9 mouse cellular contexts compared by ENCODE assay signal in the genomic region with DNA sequence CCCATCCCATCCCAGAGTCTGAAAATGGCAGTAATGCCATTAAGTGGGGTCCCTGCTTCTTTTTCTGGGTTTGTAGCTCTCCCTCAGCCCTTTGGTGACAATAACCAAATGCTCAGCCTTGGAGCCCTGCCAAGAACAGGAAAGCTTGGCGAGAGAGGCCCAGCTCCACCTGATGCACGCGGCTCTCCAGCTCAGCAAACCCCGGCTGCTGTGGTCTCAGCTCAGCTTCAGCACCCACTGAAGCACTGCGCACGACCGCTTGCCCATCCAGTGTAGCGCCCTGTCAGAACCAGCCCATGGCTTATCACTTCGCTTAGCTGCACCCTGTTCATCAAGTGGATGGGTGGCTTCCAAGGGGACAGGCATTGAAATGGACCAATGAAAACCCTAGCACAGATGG. TPM values are rescaled to one million over a fixed set of nuclear protein-coding genes. Genes with fewer than 3 reads are reported as not detected.
A peak's percentile ranks its signal among the peaks of the same experiment; 100 is the strongest.
DNase-seq lines count a peak whose midpoint lies in the region; ATAC-seq and TF ChIP-seq lines count a peak whose summit lies in the region.
"Had no signal": no experiment of that assay in that cellular context is flagged by ENCODE, and none has a peak within 500 bp of the region (broad histone marks: within the 10 kb centered on the region; RNA-seq: fewer than 3 reads in every experiment).

No protein-coding gene starts in this region.

- no peak overlapping the region for H3K4me3 ChIP-seq in MEL (ENCODE audit: control insufficient read depth in 1 of 2, insufficient read depth in 1 of 2, low read depth in 2 of 2, low read length in 2 of 2)
- H3K4me3 ChIP-seq in midbrain, embryonic 16.5 days (ENCODE audit: low read depth, low read length) = no peak overlapping the region

- H3K79me2 ChIP-seq in MEL (ENCODE audit: control insufficient read depth, insufficient read depth, low read length, poor library complexity) = no peaks in the 10 kb centered on the region

- no peak overlapping the region for H3K9ac ChIP-seq in MEL (ENCODE audit: control insufficient read depth, low read depth, low read length, poor library complexity, severe bottlenecking)
- H3K9ac ChIP-seq in midbrain, embryonic 16.5 days (ENCODE audit: low read depth, low read length) = no peak overlapping the region

- H3K4me1 ChIP-seq in MEL (ENCODE audit: control insufficient read depth in 1 of 2, insufficient read depth in 2 of 2, low read length in 2 of 2) = no peaks in the 10 kb centered on the region
- H3K4me1 ChIP-seq in midbrain, embryonic 16.5 days (ENCODE audit: control insufficient read depth, insufficient read depth, low read length) = peaks cover 12% of the 10 kb centered on the region; the same call in 1 of the 2 replicates

- H3K27me3 ChIP-seq in MEL (ENCODE audit: control insufficient read depth in 1 of 2, insufficient read depth in 2 of 2, low read length in 2 of 2) = no peaks in the 10 kb centered on the region
- H3K27me3 ChIP-seq in midbrain, embryonic 16.5 days (ENCODE audit: control insufficient read depth, insufficient read depth, low read depth, low read length) = no peaks in the 10 kb centered on the region

- TF ChIP-seq POLR2A in MEL (IDR thresholded peaks at IDR 0.05; ENCODE audit: control insufficient read depth in 1 of 2, insufficient read depth in 1 of 2, low read depth in 1 of 2, low read length in 2 of 2, poor library complexity in 1 of 2) = no peak

- no peaks in the 10 kb centered on the region for H3K36me3 ChIP-seq in MEL (ENCODE audit: control insufficient read depth in 1 of 2, insufficient read depth in 2 of 2, low read length in 2 of 2)
- H3K36me3 ChIP-seq in midbrain, embryonic 16.5 days (ENCODE audit: control insufficient read depth, insufficient read depth, low read length) = no peaks in the 10 kb centered on the region

- TF ChIP-seq EP300 in MEL (IDR thresholded peaks at IDR 0.05; ENCODE audit: low read depth in 1 of 2, low read length in 2 of 2) = no peak

- peak; percentile 46 for ATAC-seq in midbrain, embryonic 16.5 days
- ATAC-seq in inflammation-experienced regulatory T-cells, adult 6 months = no peak
- no peak for ATAC-seq in frontal cortex, adult (ENCODE audit: low TSS enrichment)

- 52% methylated on average over 9 of the region's 9 CpGs for WGBS in midbrain, embryonic 16.5 days

- no peak for TF ChIP-seq RAD21 in MEL (IDR thresholded peaks at IDR 0.05; ENCODE audit: low read depth, low read length)

- H3K4me2 ChIP-seq in midbrain, embryonic 16.5 days (ENCODE audit: low read length) = no peak overlapping the region

- DNase-seq in kidney, adult 18-20 months = peak; percentile 8
- no peak for DNase-seq in kidney, adult 8-10 months
- peak; percentile 15 for DNase-seq in MEL (ENCODE audit: low read depth, low spot score)
- DNase-seq in cerebellum, postnatal 10 days = peak; percentile 90 to 91
- DNase-seq in heart, postnatal 36 days = peak; percentile 29 to 30

- intact Hi-C loops in heart, postnatal 36 days (cut with DNase I) = no loop called here

- no peak overlapping the region for H3K27ac ChIP-seq in MEL (ENCODE audit: control insufficient read depth, low read depth, low read length)
- H3K27ac ChIP-seq in midbrain, embryonic 16.5 days (ENCODE audit: low read length) = peak overlapping the region; percentile 47; the same call in 1 of the 2 replicates

- TF ChIP-seq CTCF in MEL (IDR thresholded peaks at IDR 0.05 in 2 of 3, conservative IDR thresholded peaks at IDR 0.05 in 1 of 3; ENCODE audit: control insufficient read depth in 1 of 3, insufficient read depth in 1 of 3, low read depth in 2 of 3, low read length in 3 of 3, poor library complexity in 1 of 3, severe bottlenecking in 1 of 3) = no peak

- H3K9me3 ChIP-seq in MEL (replicated peaks; ENCODE audit: insufficient read depth, low read length) = no peaks in the 10 kb centered on the region
- H3K9me3 ChIP-seq in midbrain, embryonic 16.5 days (replicated peaks; ENCODE audit: control insufficient read depth, low read length, poor library complexity, severe bottlenecking) = no peaks in the 10 kb centered on the region

TF ChIP-seq in MEL, 35 proteins besides CTCF, POLR2A, EP300 and RAD21:
- TF ChIP-seq GATA1 (IDR thresholded peaks at IDR 0.05; ENCODE audit: low read depth, low read length) = no peak
- no peak for TF ChIP-seq SMC3 (IDR thresholded peaks at IDR 0.05; ENCODE audit: low read depth, low read length)
- no peak for TF ChIP-seq CHD2 (IDR thresholded peaks at IDR 0.05; ENCODE audit: low read length)
- no peak for TF ChIP-seq MEF2A (IDR thresholded peaks at IDR 0.05; ENCODE audit: extremely low read depth, insufficient replicate concordance, low read depth, low read length, poor library complexity, severe bottlenecking)
- TF ChIP-seq MAX (IDR thresholded peaks at IDR 0.05; ENCODE audit: low read length) = no peak
- no peak for TF ChIP-seq USF1 (IDR thresholded peaks at IDR 0.05; ENCODE audit: low read depth, low read length)
- TF ChIP-seq ETS1 (IDR thresholded peaks at IDR 0.05; ENCODE audit: low read depth, low read length) = no peak
- TF ChIP-seq JUND (IDR thresholded peaks at IDR 0.05; ENCODE audit: low read depth, low read length) = no peak
- no peak for TF ChIP-seq TBP (IDR thresholded peaks at IDR 0.05; ENCODE audit: low read depth, low read length)
- TF ChIP-seq KAT2A (conservative IDR thresholded peaks at IDR 0.05; ENCODE audit: low read depth, low read length) = no peak
- TF ChIP-seq RCOR1 (IDR thresholded peaks at IDR 0.05; ENCODE audit: low read depth, low read length) = no peak
- TF ChIP-seq ZKSCAN1 (IDR thresholded peaks at IDR 0.05; ENCODE audit: low read depth, low read length) = no peak
- no peak for TF ChIP-seq MXI1 (IDR thresholded peaks at IDR 0.05; ENCODE audit: low read depth, low read length)
- TF ChIP-seq MYC (IDR thresholded peaks at IDR 0.05; ENCODE audit: low read depth, low read length) = no peak
- TF ChIP-seq ZNF384 (IDR thresholded peaks at IDR 0.05; ENCODE audit: low read depth, low read length) = no peak
- TF ChIP-seq ELF1 (IDR thresholded peaks at IDR 0.05; ENCODE audit: low read depth, low read length) = no peak
- TF ChIP-seq MAFK (IDR thresholded peaks at IDR 0.05; ENCODE audit: borderline replicate concordance, low read depth, low read length) = no peak
- TF ChIP-seq GABPA (IDR thresholded peaks at IDR 0.05; ENCODE audit: low read depth, low read length) = no peak
- TF ChIP-seq NELFE (IDR thresholded peaks at IDR 0.05; ENCODE audit: low read depth, low read length) = no peak
- no peak for TF ChIP-seq TAL1 (IDR thresholded peaks at IDR 0.05; ENCODE audit: low read length)

RNA-seq across cellular contexts. Expression of gene Lmf1, which starts 31.3 kb away (rescaled TPM):
- 14.0 and 16.0 TPM in 2 replicates for total RNA-seq in MEL (2012; rRNA removed)
- 10 to 100 TPM in 1 of 2 experiments, not detected in 1; 30.5 TPM for polyA plus RNA-seq in MEL (2012; ENCODE audit: insufficient read depth in 1 of 2, insufficient read length in 2 of 2, low read depth in 1 of 2, low replicate concordance in 2 of 2, missing spikeins in 1 of 2)
- 10 to 100 TPM; 27.4 to 33.8 TPM for total RNA-seq in heart, postnatal 36 days (2021)
- 20.4 and 20.6 TPM in 2 replicates for polyA plus RNA-seq in midbrain, embryonic 16.5 days (2015; fragmentation: Nextera tagmentation; extraction: Ambion mirVana)
- polyA plus RNA-seq in inflammation-experienced regulatory T-cells, adult 6 months (2017; shearing (Covaris generic)) = 10 to 100 TPM; 11.3 to 19.4 (median 16.5) TPM

RNA-seq across cellular contexts. Expression of gene Sox8, which starts 39.7 kb away (rescaled TPM):
- not detected in 2 replicates for total RNA-seq in MEL (2012; rRNA removed)
- not detected for polyA plus RNA-seq in MEL (2012; ENCODE audit: insufficient read depth in 1 of 2, insufficient read length in 2 of 2, low read depth in 1 of 2, low replicate concordance in 2 of 2, missing spikeins in 1 of 2)
- under 1 TPM; 0.33 to 0.49 TPM for total RNA-seq in heart, postnatal 36 days (2021)
- 10.1 and 16.2 TPM in 2 replicates for polyA plus RNA-seq in midbrain, embryonic 16.5 days (2015; fragmentation: Nextera tagmentation; extraction: Ambion mirVana)
- polyA plus RNA-seq in inflammation-experienced regulatory T-cells, adult 6 months (2017; shearing (Covaris generic)) = not detected
- total RNA-seq: liver, adult 2 months had no signal
- polyA plus RNA-seq: liver, adult 2 months had no signal

Comparison
In these comparisons a context has a peak if more than half of its experiments do, and no peak if none do; other contexts are left out.
1. DNase-seq: peak in kidney, adult 18-20 months (single experiment), MEL (single experiment), cerebellum, postnatal 10 days (2 of 2) and heart, postnatal 36 days (2 of 2); none in kidney, adult 8-10 months (0 of 2).
2. RNA of gene Sox8, which starts 39.7 kb away (polyA plus RNA-seq): 10.1 to 16.2 TPM in midbrain, embryonic 16.5 days; not detected in MEL and not detected in inflammation-experienced regulatory T-cells, adult 6 months; every median in the first group is over 10 times any median in the second.